Mouse (Mus musculus) neutrophil, adult 5-6 weeks (primary cell): ENCODE results near the gene Rtkn. TPM values are rescaled to one million over a fixed set of nuclear protein-coding genes. Genes with fewer than 3 reads are reported as not detected.

Experiments
- total RNA-seq: library from RNA; stranded (forward); fragments of 200-1000 nt; gene quantifications from 2 replicates; pipeline ENCODE4 v1.2.3, GENCODE M21; 2017

The Rtkn gene
- total RNA-seq, 1 experiment from 2014 or later: not detected

Other genes with a start within 250 kb of the Rtkn start
- 0.58 and 1.5 TPM in 2 replicates for gene Sema4f, start 195.7 kb upstream of the Rtkn start, total RNA-seq
- gene M1ap, start 188.6 kb upstream of the Rtkn start, total RNA-seq: 1.1 and 2.1 TPM in 2 replicates
- gene Dok1, start 102.0 kb upstream of the Rtkn start, total RNA-seq: 20.7 and 25.4 TPM in 2 replicates
- 0.47 and 0.74 TPM in 2 replicates for gene Loxl3, start 101.3 kb upstream of the Rtkn start, total RNA-seq
- gene Aup1, start 80.9 kb upstream of the Rtkn start, total RNA-seq: 221 and 242 TPM in 2 replicates
- 33.3 and 36.1 TPM in 2 replicates for gene Htra2, start 80.2 kb upstream of the Rtkn start, total RNA-seq
- gene Dqx1, start 77.6 kb upstream of the Rtkn start, total RNA-seq: 2.5 and 4.3 TPM in 2 replicates
- not detected in 2 replicates for gene Tlx2, start 65.2 kb upstream of the Rtkn start, total RNA-seq
- 9.5 and 15.0 TPM in 2 replicates for gene Pcgf1, start 57.6 kb upstream of the Rtkn start, total RNA-seq
- not detected in 2 replicates for gene Lbx2, start 49.1 kb upstream of the Rtkn start, total RNA-seq
- gene Ccdc142, start 33.9 kb upstream of the Rtkn start, total RNA-seq: 8.6 and 11.9 TPM in 2 replicates
- gene Gm42688, start 33.8 kb upstream of the Rtkn start, total RNA-seq: 6.6 and 7.6 TPM in 2 replicates
- gene Mrpl53, start 26.4 kb upstream of the Rtkn start, total RNA-seq: 8.8 and 20.5 TPM in 2 replicates
- 36.2 and 36.5 TPM in 2 replicates for gene Mogs, start 20.0 kb upstream of the Rtkn start, total RNA-seq
- 79.6 and 83.8 TPM in 2 replicates for gene Wbp1, start 13.9 kb upstream of the Rtkn start, total RNA-seq
- gene Ino80b, start 10.0 kb upstream of the Rtkn start, total RNA-seq: 52.8 and 57.5 TPM in 2 replicates
- 0.49 TPM in 1 of 2 replicates, not detected in the other for gene Wdr54, start 20.9 kb downstream of the Rtkn start, total RNA-seq
- not detected in 2 replicates for gene 1700003E16Rik, start 20.9 kb downstream of the Rtkn start, total RNA-seq
- gene Dctn1, start 30.5 kb downstream of the Rtkn start, total RNA-seq: 80.4 and 83.4 TPM in 2 replicates
- not detected in 2 replicates for gene Slc4a5, start 84.4 kb downstream of the Rtkn start, total RNA-seq
- gene Mthfd2, start 190.4 kb downstream of the Rtkn start, total RNA-seq: 8.4 and 10.6 TPM in 2 replicates
- 245 and 270 TPM in 2 replicates for gene Mob1a, start 190.6 kb downstream of the Rtkn start, total RNA-seq
- gene Bola3, start 213.7 kb downstream of the Rtkn start, total RNA-seq: 24.7 and 25.7 TPM in 2 replicates